Mouse (Mus musculus) intestine, postnatal 0 days (tissue): ENCODE results near the gene Nedd9. TPM values are rescaled to one million over a fixed set of nuclear protein-coding genes. Genes with fewer than 3 reads are reported as not detected.

Source experiments
- ATAC-seq: fragments of 200-750 bp; cut with Nextera tagmentation; 2 replicates; pipeline ENCODE4 v1.8.0; 2017; ENCODE audit warnings: mild to moderate bottlenecking, moderate TSS enrichment, moderate library complexity
- H3K27ac ChIP-seq: fragments of 300-500 bp; sonication (generic); 2 replicates; pipeline ENCODE4 v1.5.1; 2014; ENCODE audit warnings: mild to moderate bottlenecking, low read depth, low read length, moderate library complexity
- H3K27me3 ChIP-seq: fragments of 300-500 bp; sonication (generic); replicated peaks from 2 replicates; pipeline ENCODE4 v1.6.1; 2014; ENCODE audit warnings: low read length, mixed read lengths; ENCODE audit not compliant: control insufficient read depth, insufficient read depth
- H3K36me3 ChIP-seq: fragments of 300-500 bp; sonication (generic); 2 replicates; pipeline ENCODE4 v1.6.1; 2014; ENCODE audit warnings: mild to moderate bottlenecking, moderate library complexity; ENCODE audit not compliant: control insufficient read depth, insufficient read depth
- H3K4me1 ChIP-seq: fragments of 300-500 bp; sonication (generic); replicated peaks from 2 replicates; pipeline ENCODE4 v1.6.1; 2014; ENCODE audit warnings: antibody characterized with exemption, low read length, mixed read lengths; ENCODE audit not compliant: control insufficient read depth, insufficient read depth
- H3K4me2 ChIP-seq: fragments of 300-500 bp; sonication (generic); replicated peaks from 2 replicates; pipeline ENCODE4 v1.6.1; 2014; ENCODE audit warnings: low read depth, mild to moderate bottlenecking, moderate library complexity
- H3K4me3 ChIP-seq: fragments of 300-500 bp; sonication (generic); 2 replicates; pipeline ENCODE4 v1.5.1; 2014; ENCODE audit warnings: low read depth, low read length
- H3K9ac ChIP-seq: fragments of 300-500 bp; sonication (generic); 2 replicates; pipeline ENCODE4 v1.6.1; 2014; ENCODE audit warnings: mild to moderate bottlenecking, low read depth, low read length
- H3K9me3 ChIP-seq: fragments of 300-500 bp; sonication (generic); 2 replicates; pipeline ENCODE4 v1.6.1; 2016; ENCODE audit warnings: mixed run types; ENCODE audit not compliant: control insufficient read depth
- CTCF ChIP-seq: sonication (generic); IDR thresholded peaks from 2 replicates; pipeline ENCODE4 v1.5.1; 2016; ENCODE audit warnings: low read depth, mild to moderate bottlenecking, control low read depth, antibody characterized with exemption, moderate library complexity
- WGBS: fragments of 180-500 bp; shearing (Covaris S2); extraction: QIAGEN DNeasy Blood & Tissue Kit; methylation state at CpG from one replicate; pipeline ENCODE4 v1.1.7; 2014; 5-methylcytosine and 5-hydroxymethylcytosine counted together
- polyA plus RNA-seq: library from polyadenylated mRNA; unstranded; fragments of >200 nt; fragmentation: Nextera tagmentation; extraction: Ambion mirVana; gene quantifications from 2 replicates; pipeline ENCODE4 v1.2.1, GENCODE M21; 2015

Gene Nedd9
- polyA plus RNA-seq, 1 experiment from 2014 or later = 17.6 TPM

DNA sequence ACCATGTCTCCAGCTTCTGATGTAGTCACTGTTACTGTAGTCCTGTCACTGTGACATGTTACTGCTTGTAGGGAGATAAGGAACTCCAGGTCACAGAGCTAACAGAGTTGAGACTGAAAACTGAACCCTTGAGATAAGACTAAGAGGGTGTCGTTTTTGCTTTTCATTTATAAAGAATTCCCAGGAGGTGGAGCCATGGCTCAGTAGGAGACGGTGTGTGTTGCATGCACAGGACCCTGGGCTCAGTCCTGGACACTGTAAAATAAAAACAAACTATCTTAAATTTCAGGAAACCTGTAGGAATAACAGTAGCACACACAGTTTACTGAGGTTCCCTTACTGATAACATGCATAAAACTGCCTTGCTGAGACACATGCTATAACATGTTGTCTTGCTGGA, 188.6 kb downstream of the Nedd9 start:
- H3K4me1 ChIP-seq = no peaks in the 10 kb centered on the region
- WGBS = 11% methylated on average over 2 of the region's 2 CpGs
- no peak for ATAC-seq
- H3K27me3 ChIP-seq = no peaks in the 10 kb centered on the region
- TF ChIP-seq CTCF = peak; percentile 39
- no peaks in the 10 kb centered on the region for H3K9me3 ChIP-seq
- H3K4me3 ChIP-seq = no peak overlapping the region
- no peak overlapping the region for H3K9ac ChIP-seq
- no peak overlapping the region for H3K4me2 ChIP-seq
- no peaks in the 10 kb centered on the region for H3K36me3 ChIP-seq
- no peak overlapping the region for H3K27ac ChIP-seq

- H3K4me3 ChIP-seq = no peak overlapping the region
- TF ChIP-seq CTCF = no peak
- no peak overlapping the region for H3K4me2 ChIP-seq
- no peaks in the 10 kb centered on the region for H3K36me3 ChIP-seq
- no peaks in the 10 kb centered on the region for H3K27me3 ChIP-seq
- no peak overlapping the region for H3K9ac ChIP-seq
- no peaks in the 10 kb centered on the region for H3K9me3 ChIP-seq
- no peaks in the 10 kb centered on the region for H3K4me1 ChIP-seq
- WGBS = 88% methylated on average over 10 of the region's 10 CpGs
- no peak overlapping the region for H3K27ac ChIP-seq
- no peak for ATAC-seq
These were observed 190.8 kb downstream of the Nedd9 start for GRCm38 (mm10) chr13:41296396-41296795.

- no peaks in the 10 kb centered on the region for H3K27me3 ChIP-seq
- no peak for ATAC-seq
- no peak overlapping the region for H3K4me2 ChIP-seq
- H3K27ac ChIP-seq = no peak overlapping the region
- no peak overlapping the region for H3K9ac ChIP-seq
- no peak for TF ChIP-seq CTCF
- no peaks in the 10 kb centered on the region for H3K9me3 ChIP-seq
- no peaks in the 10 kb centered on the region for H3K4me1 ChIP-seq
- no peak overlapping the region for H3K4me3 ChIP-seq
- H3K36me3 ChIP-seq = no peaks in the 10 kb centered on the region
- 64% methylated on average over 6 of the region's 6 CpGs for WGBS
These were observed 191.3 kb downstream of the Nedd9 start for GRCm38 (mm10) chr13:41295886-41296285.

DNA sequence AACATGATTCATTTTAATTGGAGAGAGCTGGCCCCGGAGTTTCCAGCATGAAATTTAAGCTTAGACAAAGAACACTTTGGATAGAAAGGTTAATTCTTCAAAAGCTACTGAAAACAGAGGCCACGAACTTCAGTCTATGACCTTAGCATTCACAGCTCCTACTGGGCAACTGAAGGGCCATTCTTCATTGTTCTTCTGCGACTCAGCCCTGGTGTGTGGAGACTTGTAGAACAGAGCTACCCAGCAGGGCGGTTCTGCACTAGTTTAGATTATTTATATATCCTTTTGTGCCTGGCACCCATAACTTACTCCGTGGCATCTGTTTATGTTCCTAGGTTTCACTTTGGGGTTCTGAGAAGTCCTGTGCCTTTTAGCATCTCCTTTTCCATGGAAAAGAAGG, 193.6 kb downstream of the Nedd9 start:
- Histone ChIP-seq H3K36me3 (no peaks in the 10 kb centered on the region), H3K9me3 (no peaks in the 10 kb centered on the region), H3K4me3 (no peak overlapping the region), H3K9ac (no peak overlapping the region), H3K27ac (no peak overlapping the region), H3K4me1 (no peaks in the 10 kb centered on the region), H3K27me3 (no peaks in the 10 kb centered on the region), H3K4me2 (no peak overlapping the region)
- ATAC-seq = no peak
- no peak for TF ChIP-seq CTCF
- WGBS = 58% methylated on average over 5 of the region's 5 CpGs

GRCm38 (mm10) chr13:41291466-41291974, 195.6 kb downstream of the Nedd9 start:
- 87% methylated on average over 4 of the region's 4 CpGs for WGBS
- Histone ChIP-seq H3K4me2 (no peak overlapping the region), H3K4me1 (no peaks in the 10 kb centered on the region), H3K9ac (no peak overlapping the region), H3K27me3 (no peaks in the 10 kb centered on the region), H3K4me3 (no peak overlapping the region), H3K36me3 (no peaks in the 10 kb centered on the region), H3K9me3 (no peaks in the 10 kb centered on the region), H3K27ac (no peak overlapping the region)
- no peak for ATAC-seq
- no peak for TF ChIP-seq CTCF

DNA sequence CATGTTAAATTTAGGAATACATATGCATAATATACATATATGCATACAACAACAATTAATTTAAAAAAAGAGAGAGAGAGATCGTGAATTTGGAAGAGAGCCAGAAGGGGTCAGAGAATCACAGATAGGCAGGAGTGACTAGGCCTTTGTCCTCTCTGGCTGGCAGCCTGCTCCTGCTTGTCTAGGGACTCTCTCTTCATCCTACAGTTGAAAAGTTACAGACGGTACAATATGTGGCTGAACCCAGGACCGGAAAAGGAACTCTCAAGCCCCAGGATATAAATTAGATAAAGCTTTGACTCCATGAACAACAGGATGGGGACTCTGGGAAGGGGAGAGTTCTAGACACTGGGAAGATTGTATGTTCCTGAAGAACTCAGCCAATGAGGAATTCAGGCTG, 200.9 kb downstream of the Nedd9 start:
- H3K27me3 ChIP-seq = no peaks in the 10 kb centered on the region
- H3K9me3 ChIP-seq = no peaks in the 10 kb centered on the region
- H3K9ac ChIP-seq = no peak overlapping the region
- TF ChIP-seq CTCF = no peak
- no peaks in the 10 kb centered on the region for H3K4me1 ChIP-seq
- H3K4me2 ChIP-seq = no peak overlapping the region
- no peak for ATAC-seq
- no peak overlapping the region for H3K27ac ChIP-seq
- whole genome bisulfite sequencing = 67% methylated on average over 3 of the region's 3 CpGs
- H3K36me3 ChIP-seq = no peaks in the 10 kb centered on the region
- no peak overlapping the region for H3K4me3 ChIP-seq

DNA sequence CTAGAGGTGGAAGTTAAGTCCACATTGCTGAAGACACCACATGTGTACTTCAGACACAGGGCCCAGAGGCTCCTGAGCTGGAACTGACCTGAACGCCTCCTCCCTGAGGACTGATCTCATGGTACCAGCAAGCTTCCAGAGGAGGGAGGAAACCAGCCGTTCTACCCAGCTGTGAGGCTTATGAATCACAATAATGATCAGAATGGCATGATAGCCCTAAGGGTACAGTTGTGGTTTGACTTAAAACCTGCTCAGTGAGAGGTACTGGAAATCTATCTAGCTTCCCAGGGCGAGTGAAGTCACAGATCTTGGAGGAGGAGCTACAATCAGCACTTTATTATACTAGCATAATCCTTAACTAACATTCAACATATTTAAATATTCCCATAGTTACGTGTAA, 201.7 kb downstream of the Nedd9 start:
- Histone ChIP-seq H3K4me1 (no peaks in the 10 kb centered on the region), H3K36me3 (no peaks in the 10 kb centered on the region), H3K9ac (no peak overlapping the region), H3K4me3 (no peak overlapping the region), H3K27ac (no peak overlapping the region), H3K4me2 (no peak overlapping the region), H3K27me3 (no peaks in the 10 kb centered on the region), H3K9me3 (no peaks in the 10 kb centered on the region)
- no peak for TF ChIP-seq CTCF
- 72% methylated on average over 4 of the region's 4 CpGs for WGBS
- no peak for ATAC-seq
